Mouse (Mus musculus) G1E (cell line): ENCODE data around the gene Gpr157.

ENCODE experiments used
- CTCF ChIP-seq: IDR thresholded peaks from 2 replicates; pipeline ENCODE4 v1.5.1; 2012; ENCODE audit warnings: low read depth, low read length, inconsistent platforms, mixed read lengths
- TAL1 ChIP-seq: conservative IDR thresholded peaks from 2 replicates; pipeline ENCODE4 v1.6.1; 2012; ENCODE audit warnings: low read depth, low read length, inconsistent platforms, mixed read lengths

GRCm38 (mm10) chr4:150068216-150068615 lies 18.9 kb upstream of the Gpr157 start:
- TF ChIP-seq TAL1 (no peak), CTCF (no peak)
